Mouse (Mus musculus): Measurements from ENCODE around the gene Smu1. TPM values are rescaled to one million over a fixed set of nuclear protein-coding genes. Genes with fewer than 3 reads are reported as not detected.
A peak's percentile ranks its signal among the peaks of the same experiment; 100 is the strongest.

Gene Smu1
- 10 to 100 TPM; 59.2 to 65.8 (median 62.7) TPM for total RNA-seq (2022)

- DNase-seq, result peak; percentile 93
These were observed at the start of gene Smu1 for GRCm38 (mm10) chr4:40757780-40758420. Smu1 (minus strand) TSS chr4:40757923.

GRCm38 (mm10) chr4:40807382-40807781 lies 49.7 kb upstream of the Smu1 start:
- no peak for DNase-seq

GRCm38 (mm10) chr4:40805401-40805800 lies 47.7 kb upstream of the Smu1 start:
- DNase-seq, result no peak

- no peak for DNase-seq
These were observed 45.1 kb upstream of the Smu1 start for GRCm38 (mm10) chr4:40802787-40803186.

GRCm38 (mm10) chr4:40801908-40802307 lies 44.2 kb upstream of the Smu1 start:
- DNase-seq, result no peak

GRCm38 (mm10) chr4:40800873-40801272 lies 43.1 kb upstream of the Smu1 start:
- DNase-seq, result no peak

- DNase-seq, result peak; percentile 94
These were observed 41.3 kb upstream of the Smu1 start for GRCm38 (mm10) chr4:40798833-40799555.

- DNase-seq, result no peak
These were observed 38.0 kb upstream of the Smu1 start for GRCm38 (mm10) chr4:40795761-40796160.

GRCm38 (mm10) chr4:40794320-40794719 lies 36.6 kb upstream of the Smu1 start:
- DNase-seq, result no peak

GRCm38 (mm10) chr4:40791176-40791575 lies 33.5 kb upstream of the Smu1 start:
- DNase-seq, result no peak

GRCm38 (mm10) chr4:40786578-40786977 lies 28.9 kb upstream of the Smu1 start:
- DNase-seq, result no peak

GRCm38 (mm10) chr4:40785620-40786166 lies 28.0 kb upstream of the Smu1 start:
- DNase-seq, result no peak

GRCm38 (mm10) chr4:40784556-40785169 lies 26.9 kb upstream of the Smu1 start:
- peak; percentile 38 for DNase-seq

GRCm38 (mm10) chr4:40783049-40783448 lies 25.3 kb upstream of the Smu1 start:
- DNase-seq, result no peak

- no peak for DNase-seq
These were observed 24.2 kb upstream of the Smu1 start for GRCm38 (mm10) chr4:40781797-40782495.

GRCm38 (mm10) chr4:40781143-40781542 lies 23.4 kb upstream of the Smu1 start:
- DNase-seq, result no peak

GRCm38 (mm10) chr4:40778656-40779055 lies 20.9 kb upstream of the Smu1 start:
- DNase-seq, result no peak

- no peak for DNase-seq
These were observed 19.4 kb upstream of the Smu1 start for GRCm38 (mm10) chr4:40777116-40777515.

GRCm38 (mm10) chr4:40776416-40776815 lies 18.7 kb upstream of the Smu1 start:
- no peak for DNase-seq

- DNase-seq, result peak; percentile 64
These were observed 16.8 kb upstream of the Smu1 start for GRCm38 (mm10) chr4:40774279-40775259.

GRCm38 (mm10) chr4:40759876-40760275 lies 2.2 kb upstream of the Smu1 start:
- DNase-seq, result no peak
